In the genomic region with DNA sequence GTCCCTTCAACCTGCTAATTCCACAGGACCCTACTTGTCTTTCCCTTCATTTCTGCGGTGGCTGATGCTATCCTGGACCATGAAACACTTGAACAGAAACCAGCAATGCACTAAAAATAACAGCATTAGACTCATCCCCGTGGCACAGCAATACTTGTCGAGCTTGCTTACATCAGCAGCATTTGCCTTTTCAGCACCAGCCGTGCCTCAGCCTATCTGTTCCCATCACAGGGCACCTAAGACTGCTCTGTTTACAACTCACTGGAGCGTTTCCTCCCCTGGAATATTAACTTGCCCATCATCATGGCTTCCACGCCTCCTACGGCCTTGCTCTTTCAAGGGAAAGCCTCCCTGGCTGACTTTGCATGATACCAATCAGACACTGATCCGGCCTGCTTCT, we compare ENCODE assay signal across 12 mouse cellular contexts.
DNase-seq lines count a peak whose midpoint lies in the region; ATAC-seq and TF ChIP-seq lines count a peak whose summit lies in the region.
"Had no signal": no experiment of that assay in that cellular context is flagged by ENCODE, and none has a peak within 500 bp of the region (broad histone marks: within the 10 kb centered on the region; RNA-seq: fewer than 3 reads in every experiment).

No protein-coding gene starts in this region.

- peak overlapping the region; percentile 11; the same call in 1 of the 2 replicates for H3K4me2 ChIP-seq in kidney, postnatal 0 days (ENCODE audit: low read length)
- no peak overlapping the region for H3K4me2 ChIP-seq in hindbrain, embryonic 12.5 days (replicated peaks)
- H3K4me2 ChIP-seq: hindbrain, embryonic 14.5 days; liver, embryonic 11.5 days had no signal

- no peak for TF ChIP-seq EP300 in heart, adult 2 months (IDR thresholded peaks at IDR 0.05; ENCODE audit: insufficient read depth, low read depth, low read length)

- peaks cover 18% of the 10 kb centered on the region for H3K4me1 ChIP-seq in heart, adult 2 months (ENCODE audit: control insufficient read depth, insufficient read depth, low read length)
- H3K4me1 ChIP-seq in cortical plate, adult 2 months (ENCODE audit: control insufficient read depth, insufficient read depth, low read length), result peaks cover 15% of the 10 kb centered on the region
- peaks cover 18% of the 10 kb centered on the region; the same call in 1 of the 2 replicates for H3K4me1 ChIP-seq in kidney, postnatal 0 days (replicated peaks; ENCODE audit: insufficient read depth, low read length)
- H3K4me1 ChIP-seq in hindbrain, embryonic 12.5 days, result peaks cover 57% of the 10 kb centered on the region

- H3K36me3 ChIP-seq in heart, adult 2 months (ENCODE audit: control insufficient read depth, insufficient read depth, low read length), result peaks cover 5% of the 10 kb centered on the region
- H3K36me3 ChIP-seq in kidney, postnatal 0 days (ENCODE audit: insufficient read depth, low read length), result 0 out of 2 replicates have a peak, but pooled peaks cover 4% of the 10 kb centered on the region
- H3K36me3 ChIP-seq in hindbrain, embryonic 12.5 days, result peaks cover 30% of the 10 kb centered on the region

- TF ChIP-seq CTCF in heart, adult 2 months (IDR thresholded peaks at IDR 0.05), result no peak
- TF ChIP-seq CTCF in cortical plate, adult 2 months (IDR thresholded peaks at IDR 0.05; ENCODE audit: extremely low read depth, insufficient read depth, low read length), result no peak
- TF ChIP-seq CTCF in kidney, postnatal 0 days (IDR thresholded peaks at IDR 0.05; ENCODE audit: low read depth), result no peak

- no peaks in the 10 kb centered on the region for H3K9me3 ChIP-seq in kidney, postnatal 0 days (replicated peaks; ENCODE audit: low read length)
- no peaks in the 10 kb centered on the region for H3K9me3 ChIP-seq in hindbrain, embryonic 12.5 days (replicated peaks)

- H3K27ac ChIP-seq in heart, adult 2 months, result 0 out of 2 replicates have a peak overlapping the region, but pooled peaks have one; percentile 9
- H3K27ac ChIP-seq in cortical plate, adult 2 months (ENCODE audit: insufficient read depth, low read length), result no peak overlapping the region; the same call in 1 of the 2 replicates
- H3K27ac ChIP-seq in kidney, postnatal 0 days, result peak overlapping the region; percentile 51; the same call in 1 of the 2 replicates
- no peak overlapping the region for H3K27ac ChIP-seq in hindbrain, embryonic 12.5 days
- H3K27ac ChIP-seq: hindbrain, embryonic 14.5 days; macrophage had no signal

- TF ChIP-seq POLR2A in heart, adult 2 months (IDR thresholded peaks at IDR 0.05; ENCODE audit: insufficient read depth, low read depth, low read length), result no peak
- no peak for TF ChIP-seq POLR2A in cortical plate, adult 2 months (IDR thresholded peaks at IDR 0.05; ENCODE audit: extremely low read depth, insufficient read depth, low read length)

- no peak overlapping the region for H3K9ac ChIP-seq in heart, adult 2 months (ENCODE audit: low read depth, low read length)
- H3K9ac ChIP-seq in kidney, postnatal 0 days (ENCODE audit: low read depth, low read length), result no peak overlapping the region
- no peak overlapping the region for H3K9ac ChIP-seq in hindbrain, embryonic 12.5 days
- H3K9ac ChIP-seq: hindbrain, embryonic 14.5 days had no signal

- no peak for DNase-seq in heart, adult 2 months
- DNase-seq in heart, postnatal 10 days, result no peak
- DNase-seq in left cerebral cortex, postnatal 25 days (ENCODE audit: low spot score in 2 of 2), result peak; percentile 42 to 51
- no peak for DNase-seq in left cerebral cortex, adult 8-10 months (ENCODE audit: low spot score in 2 of 2)
- DNase-seq in kidney, postnatal 0 days (ENCODE audit: low spot score), result peak; percentile 82
- DNase-seq in lung, postnatal 36 days, result no peak
- DNase-seq: thymus, adult 2 months had no signal

- peak; percentile 79 for ATAC-seq in kidney, postnatal 0 days (replicated peaks; ENCODE audit: low FRiP score, low read depth)
- ATAC-seq in hindbrain, embryonic 12.5 days (ENCODE audit: low FRiP score), result no peak

- no peak overlapping the region for H3K4me3 ChIP-seq in heart, adult 2 months
- H3K4me3 ChIP-seq in cortical plate, adult 2 months (ENCODE audit: insufficient read depth, low read length), result 0 out of 2 replicates have a peak overlapping the region, but pooled peaks have one; percentile 2
- no peak overlapping the region for H3K4me3 ChIP-seq in kidney, postnatal 0 days (replicated peaks; ENCODE audit: low read depth, low read length)
- H3K4me3 ChIP-seq in hindbrain, embryonic 12.5 days, result no peak overlapping the region

- no peaks in the 10 kb centered on the region for H3K27me3 ChIP-seq in heart, adult 2 months (ENCODE audit: control insufficient read depth, insufficient read depth, low read length)
- H3K27me3 ChIP-seq in kidney, postnatal 0 days (ENCODE audit: insufficient read depth, low read length), result no peaks in the 10 kb centered on the region
- H3K27me3 ChIP-seq in hindbrain, embryonic 12.5 days, result no peaks in the 10 kb centered on the region

- 55% methylated on average over 8 of the region's 8 CpGs for WGBS in heart, adult 2 months
- 44% methylated on average over 8 of the region's 8 CpGs for WGBS in kidney, postnatal 0 days
- 77% methylated on average over 8 of the region's 8 CpGs for WGBS in hindbrain, embryonic 12.5 days

- peaks cover 5% of the 10 kb centered on the region for H3K79me2 ChIP-seq in heart, adult 2 months (replicated peaks; ENCODE audit: control insufficient read depth, insufficient read depth, low read length)

- intact Hi-C loops in heart, adult 2 months (cut with DNase I), result no loop called here
- intact Hi-C loops in heart, postnatal 10 days (cut with DNase I), result no loop called here
- intact Hi-C loops in left cerebral cortex, postnatal 25 days (cut with DNase I), result no loop called here

Comparison
In these comparisons a context has a peak if more than half of its experiments do, and no peak if none do; other contexts are left out.
1. DNase-seq: peak in left cerebral cortex, postnatal 25 days (2 of 2) and kidney, postnatal 0 days (single experiment); none in heart, adult 2 months (0 of 2), heart, postnatal 10 days (0 of 2), left cerebral cortex, adult 8-10 months (0 of 2) and lung, postnatal 36 days (single experiment).
2. H3K27ac ChIP-seq: peak in heart, adult 2 months (single experiment) and kidney, postnatal 0 days (single experiment); none in cortical plate, adult 2 months (single experiment) and hindbrain, embryonic 12.5 days (single experiment).